Mouse (Mus musculus): ENCODE data around the gene Wfikkn2. TPM values are rescaled to one million over a fixed set of nuclear protein-coding genes. Genes with fewer than 3 reads are reported as not detected.
A peak's percentile ranks its signal among the peaks of the same experiment; 100 is the strongest.

Wfikkn2 gene
- total and polyA plus RNA-seq, 3 experiments = 0.04 to 0.11 (median 0.08) TPM

GRCm38 (mm10) chr11:94238786-94239185 lies 7.0 kb downstream of the Wfikkn2 start:
- H3K9ac ChIP-seq (ENCODE audit: insufficient read depth, low read depth) = no peak overlapping the region
- H3K9me3 ChIP-seq (replicated peaks; ENCODE audit: low read length) = no peaks in the 10 kb centered on the region
- H3K4me3 ChIP-seq (replicated peaks in 1 of 3; ENCODE audit: low read depth in 2 of 3, low read length in 2 of 3, poor library complexity in 1 of 3) = no peak overlapping the region
- dilution Hi-C loops (cut with MboI; ENCODE audit: extremely low pct_ligation_motif_present, extremely low pct_unique_long_range_greater_than_20kb, low sequenced_read_pairs) (no loop called here), in situ Hi-C loops (cut with MboI; ENCODE audit: low pct_ligation_motif_present, low pct_unique_long_range_greater_than_20kb, low sequenced_read_pairs) (loop anchor here (5.0 kb wide), 1 partner anchor 34 kb away; no protein-coding TSS in a partner anchor)
- no peak overlapping the region for H3K27ac ChIP-seq (ENCODE audit: insufficient read depth, low read depth)
- no peaks in the 10 kb centered on the region for H3K36me3 ChIP-seq (replicated peaks in 1 of 2; ENCODE audit: control insufficient read depth in 1 of 2, insufficient read depth in 1 of 2, low read length in 1 of 2)
- H3K4me1 ChIP-seq (ENCODE audit: control insufficient read depth in 1 of 2, insufficient read depth in 2 of 2) = peaks cover 9 to 10% of the 10 kb centered on the region in 2 experiments
- H3K79me2 ChIP-seq (replicated peaks; ENCODE audit: control insufficient read depth, extremely low read depth, insufficient read depth, poor library complexity, severe bottlenecking) = no peaks in the 10 kb centered on the region
- TF ChIP-seq JUN (IDR thresholded peaks at IDR 0.05; ENCODE audit: insufficient read depth, low read depth, low read length) (no peak), HCFC1 (IDR thresholded peaks at IDR 0.05; ENCODE audit: low read depth, low read length) (no peak), EP300 (IDR thresholded peaks at IDR 0.05; ENCODE audit: low read length) (no peak), MAZ (IDR thresholded peaks at IDR 0.05; ENCODE audit: low read depth, low read length) (no peak)
- H3K27me3 ChIP-seq (replicated peaks) = no peaks in the 10 kb centered on the region
- H3K4me2 ChIP-seq (ENCODE audit: insufficient read depth, low read depth, poor library complexity, severe bottlenecking) = no peak overlapping the region
- no peak for DNase-seq (ENCODE audit: extremely low read depth)

GRCm38 (mm10) chr11:94236074-94236473 lies 9.7 kb downstream of the Wfikkn2 start:
- no peak overlapping the region for H3K4me2 ChIP-seq (ENCODE audit: insufficient read depth, low read depth, poor library complexity, severe bottlenecking)
- peak; percentile 95 for DNase-seq (ENCODE audit: extremely low read depth)
- peaks cover 9 to 10% of the 10 kb centered on the region in 2 experiments; a peak in 3 of 4 replicates for H3K4me1 ChIP-seq (ENCODE audit: control insufficient read depth in 1 of 2, insufficient read depth in 2 of 2)
- H3K27me3 ChIP-seq (replicated peaks) = peaks cover 2% of the 10 kb centered on the region
- no peak overlapping the region for H3K27ac ChIP-seq (ENCODE audit: insufficient read depth, low read depth)
- no peak overlapping the region for H3K4me3 ChIP-seq (replicated peaks in 1 of 3; ENCODE audit: low read depth in 2 of 3, low read length in 2 of 3, poor library complexity in 1 of 3)
- H3K36me3 ChIP-seq (replicated peaks in 1 of 2; ENCODE audit: control insufficient read depth in 1 of 2, insufficient read depth in 1 of 2, low read length in 1 of 2) = no peaks in the 10 kb centered on the region
- no peaks in the 10 kb centered on the region for H3K9me3 ChIP-seq (replicated peaks; ENCODE audit: low read length)
- dilution Hi-C loops (cut with MboI; ENCODE audit: extremely low pct_ligation_motif_present, extremely low pct_unique_long_range_greater_than_20kb, low sequenced_read_pairs) = no loop called here
- in situ Hi-C loops (cut with MboI; ENCODE audit: low pct_ligation_motif_present, low pct_unique_long_range_greater_than_20kb, low sequenced_read_pairs) = loop anchor here (5.0 kb wide), 1 partner anchor 36 kb away; no protein-coding TSS in a partner anchor
- no peaks in the 10 kb centered on the region for H3K79me2 ChIP-seq (replicated peaks; ENCODE audit: control insufficient read depth, extremely low read depth, insufficient read depth, poor library complexity, severe bottlenecking)
- H3K9ac ChIP-seq (ENCODE audit: insufficient read depth, low read depth) = no peak overlapping the region
- TF ChIP-seq USF2 (conservative IDR thresholded peaks at IDR 0.05; ENCODE audit: low read depth, low read length) = no peak
- no peak for TF ChIP-seq PAX5 (IDR thresholded peaks at IDR 0.05; ENCODE audit: low read length)
- TF ChIP-seq JUND (conservative IDR thresholded peaks at IDR 0.05; ENCODE audit: low read depth, low read length) = no peak
- no peak for TF ChIP-seq MXI1 (IDR thresholded peaks at IDR 0.05; ENCODE audit: low read depth, low read length)
- no peak for TF ChIP-seq JUN (IDR thresholded peaks at IDR 0.05; ENCODE audit: insufficient read depth, low read depth, low read length)
- peak; percentile 96 for TF ChIP-seq MAZ (IDR thresholded peaks at IDR 0.05; ENCODE audit: low read depth, low read length)
- peak; percentile 15; the same call in 1 of the 2 replicates for TF ChIP-seq TCF12 (IDR thresholded peaks at IDR 0.05; ENCODE audit: low read depth, low read length)
- TF ChIP-seq MEF2A (IDR thresholded peaks at IDR 0.05; ENCODE audit: borderline replicate concordance, low read depth, low read length) = peak; percentile 38; the same call in 1 of the 2 replicates
- no peak for TF ChIP-seq CHD1 (IDR thresholded peaks at IDR 0.05; ENCODE audit: low read depth, low read length)
- no peak for TF ChIP-seq GABPA (IDR thresholded peaks at IDR 0.05; ENCODE audit: insufficient replicate concordance, low read depth, low read length)
- TF ChIP-seq MAFK (IDR thresholded peaks at IDR 0.05; ENCODE audit: insufficient replicate concordance, low read length) = no peak
- no peak for TF ChIP-seq ZMIZ1 (IDR thresholded peaks at IDR 0.05; ENCODE audit: low read depth, low read length)
- no peak for TF ChIP-seq EP300 (IDR thresholded peaks at IDR 0.05; ENCODE audit: low read length)
- no peak for TF ChIP-seq USF1 (IDR thresholded peaks at IDR 0.05; ENCODE audit: low read depth, low read length)
- peak; percentile 70 for TF ChIP-seq NRF1 (IDR thresholded peaks at IDR 0.05; ENCODE audit: low read depth, low read length)
- TF ChIP-seq NELFE (IDR thresholded peaks at IDR 0.05; ENCODE audit: low read depth, low read length) = no peak
- TF ChIP-seq SMC3 (IDR thresholded peaks at IDR 0.05; ENCODE audit: low read depth, low read length) = peak; percentile 97
- 0 out of 2 replicates have a peak, but pooled peaks have one; percentile 24 for TF ChIP-seq MYC (IDR thresholded peaks at IDR 0.05; ENCODE audit: low read depth, low read length)
- no peak for TF ChIP-seq UBTF (IDR thresholded peaks at IDR 0.05; ENCODE audit: low read depth, low read length)
- peak; percentile 23; the same call in 1 of the 2 replicates for TF ChIP-seq ELF1 (IDR thresholded peaks at IDR 0.05; ENCODE audit: low read depth, low read length)
- no peak for TF ChIP-seq E2F4 (IDR thresholded peaks at IDR 0.05; ENCODE audit: insufficient replicate concordance, low read depth, low read length)
- TF ChIP-seq ZKSCAN1 (IDR thresholded peaks at IDR 0.05; ENCODE audit: borderline replicate concordance, low read depth, low read length) = no peak
- no peak for TF ChIP-seq POLR2A (IDR thresholded peaks at IDR 0.05; ENCODE audit: low read depth, low read length)
- TF ChIP-seq SIN3A (IDR thresholded peaks at IDR 0.05; ENCODE audit: low read length) = no peak
- no peak for TF ChIP-seq ETS1 (conservative IDR thresholded peaks at IDR 0.05; ENCODE audit: low read depth, low read length)
- peak; percentile 99 for TF ChIP-seq RAD21 (IDR thresholded peaks at IDR 0.05; ENCODE audit: low read depth, low read length)
- no peak for TF ChIP-seq CHD2 (IDR thresholded peaks at IDR 0.05; ENCODE audit: low read length)
- TF ChIP-seq CTCF (conservative IDR thresholded peaks at IDR 0.05 in 1 of 2, IDR thresholded peaks at IDR 0.05 in 1 of 2; ENCODE audit: low read depth in 2 of 2, low read length in 2 of 2) = peak; percentile 68 to 99
- no peak for TF ChIP-seq ZNF384 (IDR thresholded peaks at IDR 0.05; ENCODE audit: low read depth, low read length)
- TF ChIP-seq POLR2AphosphoS2 (IDR thresholded peaks at IDR 0.05; ENCODE audit: low read depth, low read length) = no peak
- TF ChIP-seq TBP (conservative IDR thresholded peaks at IDR 0.05; ENCODE audit: low read depth, low read length) = no peak
- no peak for TF ChIP-seq HCFC1 (IDR thresholded peaks at IDR 0.05; ENCODE audit: low read depth, low read length)
- peak; percentile 59; the same call in 1 of the 2 replicates for TF ChIP-seq IRF4 (IDR thresholded peaks at IDR 0.05; ENCODE audit: low read depth, low read length)

All from CH12.LX (cell line).